Mouse (Mus musculus) embryonic fibroblast, embryonic 13.5 days (primary cell): ENCODE results near the gene Gja10.

Experiments used
- CTCF ChIP-seq: IDR thresholded peaks from 2 replicates; pipeline ENCODE4 v1.5.1; 2011; ENCODE audit warnings: mild to moderate bottlenecking, control low read depth, low read length, moderate library complexity, borderline replicate concordance; ENCODE audit not compliant: insufficient read depth
- POLR2A ChIP-seq: IDR thresholded peaks from 2 replicates; pipeline ENCODE4 v1.6.1; 2011; ENCODE audit warnings: low read depth, mild to moderate bottlenecking, control low read depth, low read length, moderate library complexity

DNA sequence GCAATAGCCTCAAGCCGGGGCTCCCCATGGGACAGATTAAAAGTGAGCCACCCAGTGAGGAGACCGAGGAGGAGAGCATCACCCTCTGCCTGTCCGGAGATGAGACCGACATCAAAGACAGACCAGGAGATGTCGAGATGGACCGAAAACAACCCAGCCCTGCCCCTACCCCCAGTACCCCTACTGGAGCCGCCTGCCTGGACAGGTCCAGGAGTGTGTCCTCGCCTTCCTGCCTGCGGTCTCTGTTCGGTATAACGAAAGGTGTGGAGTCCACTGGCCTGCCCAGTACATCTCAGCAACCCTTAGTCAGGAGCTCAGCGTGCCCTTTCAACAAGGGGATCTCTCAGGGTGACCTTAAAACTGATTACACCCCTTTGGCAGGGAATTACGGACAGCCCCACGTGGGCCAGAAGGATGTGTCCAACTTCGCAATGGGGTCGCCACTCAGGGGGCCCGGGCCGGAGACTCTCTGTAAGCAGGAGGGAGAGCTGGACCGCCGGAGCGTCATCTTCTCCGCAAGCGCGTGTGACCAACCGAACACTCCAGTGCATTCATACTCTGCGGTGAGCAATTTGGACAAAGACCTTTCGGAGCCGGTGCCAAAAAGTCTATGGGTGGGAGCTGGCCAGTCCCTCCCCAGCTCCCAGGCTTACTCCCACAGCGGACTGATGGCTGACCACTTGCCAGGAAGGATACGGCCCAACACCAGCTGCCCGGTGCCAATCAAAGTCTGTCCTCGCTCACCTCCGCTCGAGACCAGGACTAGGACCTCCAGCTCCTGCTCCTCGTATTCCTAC lies 40.0 kb downstream of the Gja10 start:
- no peak for TF ChIP-seq POLR2A
- no peak for TF ChIP-seq CTCF
